Mouse (Mus musculus) E14TG2a.4 (cell line): ENCODE data around the gene Stard10.
A peak's percentile ranks its signal among the peaks of the same experiment; 100 is the strongest.

Experiments used
- H3K27me3 ChIP-seq: 2 replicates; pipeline ENCODE4 v1.6.1; 2014; ENCODE audit warnings: low read length, control low read depth; ENCODE audit not compliant: insufficient read depth
- H3K36me3 ChIP-seq: 2 replicates; pipeline ENCODE4 v1.6.1; 2014; ENCODE audit warnings: low read length, control low read depth; ENCODE audit not compliant: insufficient read depth
- H3K4me1 ChIP-seq: replicated peaks from 2 replicates; pipeline ENCODE4 v1.6.1; 2014; ENCODE audit warnings: low read depth, low read length, control low read depth
- H3K4me3 ChIP-seq: replicated peaks from 2 replicates; pipeline ENCODE4 v1.5.1; 2014; ENCODE audit warnings: mild to moderate bottlenecking, low read length
- H3K9me3 ChIP-seq: 2 replicates; pipeline ENCODE4 v1.6.1; 2014; ENCODE audit warnings: low read length, control low read depth
- CTCF ChIP-seq: conservative IDR thresholded peaks from 2 replicates; pipeline ENCODE4 v1.5.1; 2014; ENCODE audit warnings: low read length
- NANOG ChIP-seq: IDR thresholded peaks from 2 replicates; pipeline ENCODE4 v1.6.1; 2014; ENCODE audit warnings: borderline replicate concordance, low read length, mixed read lengths
- POU5F1 ChIP-seq: IDR thresholded peaks from 2 replicates; pipeline ENCODE4 v1.6.1; 2014; ENCODE audit warnings: low read length, borderline replicate concordance

Stard10 gene

DNA sequence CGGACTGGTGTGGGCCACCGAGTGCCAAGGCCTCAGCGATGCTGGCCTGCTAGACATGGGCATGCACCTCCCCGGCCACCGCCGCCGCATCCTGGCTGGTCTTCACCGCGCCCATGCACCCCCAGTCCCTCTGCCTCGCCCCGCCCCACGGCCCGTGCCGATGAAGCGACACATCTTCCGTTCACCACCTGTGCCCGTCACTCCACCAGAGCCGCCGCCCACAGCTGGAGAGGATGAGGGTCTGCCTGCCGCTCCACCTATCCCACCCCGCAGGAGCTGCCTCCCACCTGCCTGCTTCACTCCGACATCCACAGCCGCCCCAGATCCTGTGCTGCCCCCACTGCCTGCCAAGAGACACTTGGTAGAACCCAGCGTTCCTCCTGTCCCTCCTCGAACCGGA, 56.2 kb downstream of the Stard10 start:
- TF ChIP-seq NANOG (no peak), POU5F1 (no peak), CTCF (no peak)
- peak overlapping the region; percentile 74 for H3K4me3 ChIP-seq
- no peaks in the 10 kb centered on the region for H3K9me3 ChIP-seq
- peaks cover 19% of the 10 kb centered on the region for H3K36me3 ChIP-seq
- H3K27me3 ChIP-seq = 0 out of 2 replicates have a peak, but pooled peaks cover 11% of the 10 kb centered on the region
- H3K4me1 ChIP-seq = peaks cover 46% of the 10 kb centered on the region

DNA sequence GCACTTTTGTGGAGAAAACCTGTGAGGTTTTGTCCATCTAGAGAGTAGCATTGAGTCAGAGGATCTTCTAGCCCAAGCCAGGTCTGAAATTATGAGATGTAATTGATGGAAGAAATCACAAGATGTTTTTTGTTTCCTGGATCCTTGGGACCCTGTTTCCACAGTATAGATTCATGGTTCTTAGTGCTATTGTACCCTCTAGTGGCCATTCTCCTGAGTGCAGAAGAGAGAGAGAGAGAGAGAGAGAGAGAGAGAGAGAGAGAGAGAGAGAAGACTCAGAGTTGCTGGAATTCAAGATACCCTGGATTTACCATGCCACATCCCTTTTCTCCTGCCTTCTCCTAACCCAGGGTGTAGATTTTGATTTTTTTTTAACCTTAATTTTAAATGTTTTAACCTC, 57.3 kb downstream of the Stard10 start:
- no peak overlapping the region for H3K4me3 ChIP-seq
- H3K4me1 ChIP-seq = peaks cover 40% of the 10 kb centered on the region
- TF ChIP-seq NANOG (no peak), CTCF (peak; percentile 48)
- no peaks in the 10 kb centered on the region for H3K9me3 ChIP-seq
- peaks cover 19% of the 10 kb centered on the region for H3K36me3 ChIP-seq
- H3K27me3 ChIP-seq = 0 out of 2 replicates have a peak, but pooled peaks cover 11% of the 10 kb centered on the region

DNA sequence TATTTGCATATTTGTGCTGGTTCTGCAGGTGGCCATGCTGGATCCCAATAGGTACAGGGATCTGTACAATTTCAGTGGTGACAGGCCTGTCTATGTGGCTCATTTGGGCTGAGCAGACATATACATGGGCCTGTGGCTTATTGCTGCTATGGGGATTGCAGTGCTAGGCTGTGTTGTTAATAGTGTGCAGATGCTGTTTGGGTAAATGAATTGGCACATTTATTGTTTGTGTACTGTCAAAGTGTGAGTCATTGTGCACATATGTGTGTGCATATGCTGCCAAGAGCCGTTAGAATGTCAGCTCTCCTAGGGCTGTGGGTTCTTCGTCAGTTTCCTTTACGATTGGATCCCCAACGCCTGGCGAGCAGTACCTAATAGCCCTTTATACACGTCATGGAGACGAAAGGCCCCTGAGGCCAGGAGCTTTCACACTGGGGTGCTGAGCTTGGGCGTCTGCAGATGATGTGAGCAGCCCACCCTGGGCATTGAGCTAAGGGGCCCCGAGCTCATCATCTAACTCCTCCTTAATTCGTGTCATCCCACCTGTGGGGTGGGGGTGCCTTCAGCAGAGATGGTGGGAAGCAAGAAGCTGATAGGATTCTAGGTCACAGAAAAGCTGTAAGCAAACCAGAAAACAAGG, 59.9 kb downstream of the Stard10 start:
- peaks cover 24% of the 10 kb centered on the region for H3K36me3 ChIP-seq
- H3K9me3 ChIP-seq = no peaks in the 10 kb centered on the region
- 0 out of 2 replicates have a peak, but pooled peaks cover 11% of the 10 kb centered on the region for H3K27me3 ChIP-seq
- H3K4me3 ChIP-seq = no peak overlapping the region
- peaks cover 34% of the 10 kb centered on the region for H3K4me1 ChIP-seq
- TF ChIP-seq POU5F1 (no peak), NANOG (no peak), CTCF (no peak)

DNA sequence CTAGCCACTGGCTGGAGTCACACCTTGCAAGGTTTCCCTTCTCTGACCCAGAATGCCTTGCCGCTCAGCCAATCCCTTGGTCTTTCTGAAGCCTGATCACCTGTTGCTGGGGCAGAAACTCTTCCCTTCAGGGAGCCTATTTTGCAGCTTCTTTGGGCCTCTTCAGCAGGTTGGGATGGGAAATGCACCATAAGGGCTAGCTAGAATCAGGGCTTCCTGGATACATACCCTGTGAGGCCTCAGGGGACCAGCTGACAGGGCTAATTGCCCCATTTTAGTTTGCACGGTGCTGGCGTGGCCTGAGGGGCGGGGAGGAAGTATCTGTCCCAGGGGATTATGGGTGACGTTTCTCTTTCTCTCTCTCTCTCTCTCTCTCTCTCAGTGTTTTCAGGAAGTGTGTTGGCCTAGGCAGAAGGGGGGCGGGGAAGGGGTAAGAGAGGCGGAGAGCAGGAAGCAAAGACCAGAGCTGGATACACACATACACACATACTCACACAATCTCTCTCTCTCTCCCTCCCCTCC, 60.9 kb downstream of the Stard10 start:
- Histone ChIP-seq H3K9me3 (no peaks in the 10 kb centered on the region), H3K27me3 (0 out of 2 replicates have a peak, but pooled peaks cover 3% of the 10 kb centered on the region)
- TF ChIP-seq CTCF = no peak
- no peak for TF ChIP-seq POU5F1
- no peak for TF ChIP-seq NANOG

DNA sequence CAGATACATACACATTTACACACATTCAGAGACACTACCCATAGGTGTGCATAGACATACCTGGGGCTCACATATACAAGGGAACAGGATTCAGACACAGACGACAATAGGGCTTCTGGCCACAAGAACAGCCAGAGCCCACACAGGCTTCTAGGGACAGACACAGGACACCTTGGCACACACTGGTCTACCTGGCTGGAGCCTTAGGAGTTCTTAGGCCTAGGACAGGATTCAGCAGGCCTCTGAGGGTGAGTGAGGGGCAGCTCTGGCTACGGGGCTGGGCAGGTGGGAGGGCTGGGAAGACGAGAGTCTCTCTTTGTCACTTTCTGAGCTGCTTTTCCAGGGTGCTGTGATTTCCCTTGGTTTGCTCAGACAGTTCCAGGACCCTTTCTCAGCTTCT, 61.4 kb downstream of the Stard10 start:
- Histone ChIP-seq H3K9me3 (no peaks in the 10 kb centered on the region), H3K27me3 (no peaks in the 10 kb centered on the region), H3K36me3 (peaks cover 23% of the 10 kb centered on the region), H3K4me3 (no peak overlapping the region), H3K4me1 (peaks cover 41% of the 10 kb centered on the region)
- TF ChIP-seq NANOG (no peak), POU5F1 (no peak), CTCF (no peak)

More for the DNA sequence above, 60.9 kb downstream of the Stard10 start:
- peaks cover 41% of the 10 kb centered on the region for H3K4me1 ChIP-seq
- H3K4me3 ChIP-seq = peak overlapping the region; percentile 39
- peaks cover 24% of the 10 kb centered on the region for H3K36me3 ChIP-seq

DNA sequence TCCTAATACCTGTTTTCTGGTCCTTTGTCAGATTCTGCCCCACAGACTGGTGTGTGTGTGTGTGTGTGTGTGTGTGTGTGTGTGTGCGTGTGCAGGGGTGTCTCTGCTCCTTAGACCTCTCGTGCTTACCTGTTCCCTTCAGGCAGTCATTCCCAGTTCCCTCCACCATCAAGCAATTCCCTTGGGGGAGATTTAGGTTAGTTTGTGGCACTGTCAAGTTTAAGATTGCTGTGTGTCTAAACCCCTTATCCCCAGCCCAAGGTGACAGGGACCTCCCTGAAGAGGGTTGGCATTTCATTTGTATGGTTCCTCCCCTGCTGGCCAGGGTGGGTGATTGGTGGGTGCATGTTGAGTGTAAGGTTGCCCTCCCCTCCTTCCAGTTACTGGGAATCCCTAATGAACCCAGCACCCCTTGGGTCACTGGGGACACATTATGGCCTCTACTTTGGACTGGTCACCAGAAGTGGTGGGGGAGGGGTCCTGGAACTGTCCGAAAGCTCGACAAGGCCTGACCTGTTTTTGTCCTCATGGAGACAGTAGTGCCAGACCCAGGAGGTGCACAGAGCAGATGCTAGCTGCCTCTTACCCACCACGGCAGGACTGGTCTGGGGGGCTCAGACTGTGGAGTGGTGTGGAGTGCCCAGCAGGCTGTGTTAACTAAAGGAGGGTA, 62.0 kb downstream of the Stard10 start:
- Histone ChIP-seq H3K4me3 (no peak overlapping the region), H3K4me1 (peaks cover 44% of the 10 kb centered on the region), H3K9me3 (no peaks in the 10 kb centered on the region), H3K27me3 (no peaks in the 10 kb centered on the region), H3K36me3 (peaks cover 24% of the 10 kb centered on the region)
- TF ChIP-seq NANOG (no peak), POU5F1 (no peak), CTCF (no peak)

DNA sequence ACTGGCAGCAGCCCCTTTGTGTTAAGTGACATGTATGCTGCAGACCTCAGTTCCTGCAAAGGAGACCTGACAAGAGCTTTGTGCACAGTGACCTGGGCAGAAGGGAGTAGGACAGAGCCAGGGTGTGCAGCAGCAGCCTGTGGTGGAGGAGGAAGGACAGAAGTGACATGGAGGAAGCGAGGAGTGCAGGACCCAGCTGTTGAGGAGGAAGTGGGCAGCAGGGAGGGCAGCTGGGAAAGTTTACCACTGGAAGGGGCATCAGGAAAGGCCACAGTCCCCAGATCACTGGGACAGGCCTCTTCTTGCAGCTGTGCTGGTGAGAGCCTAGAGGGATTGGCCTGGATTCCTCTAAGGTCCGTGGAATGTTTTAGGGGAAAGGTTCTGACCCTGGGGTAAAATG, 62.8 kb downstream of the Stard10 start:
- no peak overlapping the region for H3K4me3 ChIP-seq
- H3K4me1 ChIP-seq = peaks cover 52% of the 10 kb centered on the region
- H3K36me3 ChIP-seq = peaks cover 28% of the 10 kb centered on the region
- no peak for TF ChIP-seq POU5F1
- TF ChIP-seq NANOG = no peak
- no peak for TF ChIP-seq CTCF
- H3K9me3 ChIP-seq = no peaks in the 10 kb centered on the region
- H3K27me3 ChIP-seq = no peaks in the 10 kb centered on the region

DNA sequence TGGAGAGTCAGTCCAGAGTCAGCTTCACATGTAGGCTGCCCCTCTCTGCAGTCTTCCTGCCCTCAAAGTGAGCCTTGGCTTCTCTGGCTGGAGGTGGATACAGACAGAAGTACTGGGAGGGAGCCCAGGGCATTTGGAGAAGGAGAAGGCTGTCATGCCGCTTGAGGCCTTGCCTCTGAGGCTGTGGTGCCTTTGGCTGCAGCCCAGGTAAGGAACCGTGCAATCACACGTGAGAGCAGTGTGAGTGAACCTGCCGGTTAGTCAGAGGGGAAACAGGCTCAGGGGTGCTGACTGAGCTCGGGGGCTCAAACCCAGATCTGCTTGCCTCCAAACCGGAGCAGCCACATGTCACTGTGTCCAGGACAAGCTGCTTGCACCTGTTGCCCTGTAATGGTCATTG, 64.6 kb downstream of the Stard10 start:
- Histone ChIP-seq H3K36me3 (peaks cover 15% of the 10 kb centered on the region), H3K27me3 (no peaks in the 10 kb centered on the region)

More for the DNA sequence above, 64.6 kb downstream of the Stard10 start:
- TF ChIP-seq NANOG = no peak
- H3K9me3 ChIP-seq = no peaks in the 10 kb centered on the region
- no peak overlapping the region for H3K4me3 ChIP-seq
- H3K4me1 ChIP-seq = peaks cover 70% of the 10 kb centered on the region
